Mouse (Mus musculus): ENCODE data around the gene Il9.

The Il9 gene

DNA sequence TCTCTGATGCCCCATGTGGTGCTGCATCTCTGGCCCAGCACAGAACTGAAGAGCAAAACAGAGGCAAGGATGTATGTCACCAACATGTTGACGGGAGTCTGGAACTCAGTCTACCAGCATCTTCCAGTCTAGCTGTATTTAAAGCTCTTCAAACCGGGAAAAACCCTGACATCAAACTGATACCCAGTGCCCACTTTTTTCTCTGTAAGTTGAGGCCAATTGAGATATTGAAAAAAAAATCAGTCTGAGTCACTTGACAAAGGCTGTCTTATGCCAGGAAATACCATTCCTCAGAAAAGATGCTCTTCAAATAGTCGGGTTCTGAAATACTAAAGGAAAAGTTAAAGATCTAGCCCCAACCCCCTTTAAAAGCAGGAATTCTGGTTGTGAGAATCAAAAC, at the start of gene Il9:
TSS of gene Il9 (minus strand) at position 101 of the 400 bp plus-strand sequence.
- DNase-seq (ENCODE audit: low spot score in 2 of 2): no peak

DNA sequence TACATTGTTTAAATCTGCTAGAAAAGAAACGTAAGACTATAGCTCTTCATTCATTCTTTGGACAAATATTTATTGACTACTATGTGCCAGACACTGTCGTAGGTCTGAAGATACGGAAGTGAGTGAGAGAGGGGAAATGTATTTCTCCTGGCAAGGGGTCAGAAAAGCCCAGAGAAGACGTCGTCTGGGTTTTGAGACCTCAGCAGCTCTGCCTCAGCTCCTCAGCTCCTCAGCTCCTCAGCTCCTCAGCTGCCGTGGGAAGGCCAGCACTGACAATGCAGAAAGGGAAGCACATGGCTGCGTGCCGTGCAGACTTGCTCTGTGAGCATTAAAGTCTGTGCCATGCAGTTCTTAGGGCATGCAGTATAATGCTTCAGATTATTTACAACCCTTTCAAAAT, 47.6 kb upstream of the Il9 start:
- no peak for DNase-seq (ENCODE audit: low spot score in 2 of 2)

DNA sequence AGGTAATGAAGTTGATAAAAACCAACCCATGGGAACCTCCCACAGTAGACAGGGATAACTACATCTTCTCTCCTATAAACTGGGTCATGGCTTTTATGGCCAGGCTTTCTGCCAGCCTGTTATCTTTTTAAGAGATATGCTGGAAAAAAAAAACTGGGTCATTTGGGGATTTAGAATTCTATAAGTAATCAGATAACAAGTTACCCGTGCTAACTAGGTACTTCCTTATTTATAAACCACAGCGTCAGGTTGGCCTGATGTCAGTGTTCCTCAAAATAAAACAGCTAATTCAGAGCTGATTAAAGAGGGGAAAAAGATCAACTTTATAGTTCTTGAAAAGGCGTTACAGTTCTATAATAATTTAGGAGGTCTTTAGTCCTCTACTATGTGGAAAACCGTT, 47.0 kb upstream of the Il9 start:
- DNase-seq (ENCODE audit: low spot score in 2 of 2): no peak

DNA sequence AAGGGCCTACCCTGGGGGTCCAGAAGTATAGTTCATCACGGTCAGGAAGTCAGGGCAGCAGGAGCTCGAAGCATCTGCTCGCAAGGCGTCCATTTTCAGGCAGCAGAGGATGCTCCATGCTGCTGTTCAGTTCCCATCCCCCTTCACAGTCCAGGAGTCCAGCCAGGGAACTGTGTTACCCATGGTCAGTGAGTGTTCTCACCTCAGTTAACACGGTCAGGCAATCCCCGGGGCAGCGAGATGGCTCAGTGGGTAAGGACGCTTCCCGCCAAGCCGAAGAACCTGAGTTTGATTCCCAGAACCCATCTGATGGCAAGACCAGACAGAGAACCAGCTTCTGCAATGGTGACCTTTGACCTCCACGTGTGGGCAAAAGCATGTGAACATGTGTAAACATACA, 46.2 kb upstream of the Il9 start:
- no peak for DNase-seq (ENCODE audit: low spot score in 2 of 2)

DNA sequence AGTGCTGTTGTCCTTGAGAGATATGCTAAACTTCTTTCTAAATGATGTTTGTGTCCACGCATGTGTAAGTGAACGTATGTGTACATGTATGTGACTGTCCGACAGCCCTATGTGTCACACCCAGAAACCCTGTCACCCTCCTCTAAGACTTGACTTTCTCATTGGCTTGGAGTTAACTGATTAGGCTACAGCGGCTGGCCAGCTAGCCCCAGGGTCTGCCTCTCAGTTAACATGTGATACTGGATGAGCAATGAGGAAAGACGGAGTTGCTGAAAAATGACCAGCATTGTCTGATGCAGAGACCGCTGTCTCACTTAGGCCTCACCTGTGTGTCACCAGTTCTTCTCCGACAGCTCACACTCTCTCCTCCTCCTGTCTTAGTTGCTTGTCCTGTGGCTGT, 45.8 kb upstream of the Il9 start:
- DNase-seq (ENCODE audit: low spot score in 2 of 2): no peak

DNA sequence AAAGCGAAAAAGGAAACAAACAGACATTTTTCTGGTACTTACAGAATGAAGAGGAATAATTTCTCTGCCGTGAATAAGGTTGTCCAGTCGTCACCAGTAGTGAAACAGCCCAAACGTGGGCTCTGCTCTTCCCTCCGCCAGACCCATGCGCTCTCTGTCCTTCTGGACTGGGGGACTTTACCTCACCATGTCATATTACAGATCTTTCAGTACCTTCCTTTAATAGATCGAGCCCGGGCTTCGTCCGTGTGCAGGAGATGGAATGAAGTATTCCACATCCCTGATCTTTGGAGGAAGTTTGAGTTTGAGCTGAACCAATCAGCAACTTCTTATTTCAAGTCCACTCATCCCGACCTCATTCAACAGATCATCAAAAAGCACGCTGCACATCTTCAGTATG, 44.8 kb upstream of the Il9 start:
- no peak for DNase-seq (ENCODE audit: low spot score in 2 of 2)

DNA sequence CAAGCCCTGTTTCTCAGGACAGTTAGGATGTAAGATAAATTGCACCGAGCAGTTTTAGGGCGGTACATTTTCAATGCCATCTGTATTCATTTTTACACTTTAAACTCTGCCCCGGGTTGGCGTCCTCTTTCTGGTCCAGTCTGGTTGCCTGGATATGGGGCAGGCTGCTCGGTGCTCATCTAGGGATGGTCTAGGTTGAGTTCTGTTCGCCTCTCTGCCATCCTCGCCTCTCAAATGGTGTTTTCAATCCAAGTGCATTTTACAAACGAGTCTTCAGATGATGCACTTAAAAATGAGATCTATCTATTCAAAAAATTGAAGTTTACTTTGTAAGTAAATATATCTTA, 40.7 kb upstream of the Il9 start:
- DNase-seq (ENCODE audit: low spot score in 2 of 2): no peak

DNA sequence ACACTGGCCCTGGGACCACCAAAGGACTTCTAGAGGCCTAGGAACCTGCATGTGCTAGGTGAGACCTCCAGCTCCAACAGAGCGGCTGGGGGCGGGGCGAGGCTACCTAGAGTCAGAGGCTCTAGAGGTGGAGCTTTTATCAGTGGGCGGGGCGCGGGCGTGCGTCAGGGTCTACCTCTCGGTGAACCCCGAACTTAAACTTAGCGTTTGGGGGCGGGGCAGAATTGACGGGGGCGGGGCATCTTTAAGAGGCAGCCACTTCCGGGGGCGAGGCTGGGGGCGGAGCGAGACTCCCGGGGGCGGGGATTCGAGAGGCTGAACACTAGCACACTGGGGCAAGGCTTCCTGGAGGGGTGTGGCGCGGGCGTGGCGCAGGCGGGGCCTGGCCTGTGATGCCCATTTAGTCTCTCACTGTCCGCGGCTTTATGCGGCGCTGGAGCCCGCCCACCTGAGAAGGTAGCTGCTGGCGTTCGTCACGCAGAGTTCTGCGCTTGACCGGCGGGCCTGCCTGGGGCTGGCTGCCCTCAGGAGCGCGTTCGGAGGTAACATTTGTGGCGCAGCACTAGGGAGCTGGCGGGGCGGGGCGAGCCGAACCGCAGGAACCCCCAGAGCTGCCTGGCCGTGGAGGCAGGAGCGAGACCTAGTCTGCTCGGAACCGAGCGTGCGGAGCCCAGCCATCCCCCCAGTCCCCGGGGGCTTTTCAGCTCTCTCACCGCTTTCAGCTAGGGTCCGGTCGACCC, 40.2 kb upstream of the Il9 start, which contains the start of gene Fbxl21:
TSS of gene Fbxl21 (plus strand) at position 392 of the 740 bp plus-strand sequence.
- DNase-seq (ENCODE audit: low spot score in 2 of 2): peak; percentile 88 to 92

DNA sequence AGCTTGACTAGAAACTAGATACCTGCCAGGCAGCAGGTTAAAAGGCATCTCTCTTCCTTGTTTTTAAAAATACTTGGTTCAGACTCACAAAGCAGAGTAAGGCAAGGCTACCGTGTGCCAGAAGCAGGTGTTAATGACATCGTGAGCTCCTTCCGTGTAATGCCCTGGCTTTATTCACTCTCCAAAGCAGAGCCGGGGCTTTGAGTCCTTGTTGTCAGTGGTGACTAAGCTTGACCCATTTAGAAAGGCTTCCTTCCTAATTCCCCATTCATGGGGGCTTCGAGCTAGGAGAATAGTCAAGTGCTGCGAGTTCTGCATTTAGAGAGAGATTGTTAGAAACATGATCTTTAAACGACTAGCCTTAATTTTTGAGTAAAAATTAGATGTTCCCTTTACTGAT, 34.8 kb upstream of the Il9 start:
- DNase-seq (ENCODE audit: low spot score in 2 of 2): no peak

DNA sequence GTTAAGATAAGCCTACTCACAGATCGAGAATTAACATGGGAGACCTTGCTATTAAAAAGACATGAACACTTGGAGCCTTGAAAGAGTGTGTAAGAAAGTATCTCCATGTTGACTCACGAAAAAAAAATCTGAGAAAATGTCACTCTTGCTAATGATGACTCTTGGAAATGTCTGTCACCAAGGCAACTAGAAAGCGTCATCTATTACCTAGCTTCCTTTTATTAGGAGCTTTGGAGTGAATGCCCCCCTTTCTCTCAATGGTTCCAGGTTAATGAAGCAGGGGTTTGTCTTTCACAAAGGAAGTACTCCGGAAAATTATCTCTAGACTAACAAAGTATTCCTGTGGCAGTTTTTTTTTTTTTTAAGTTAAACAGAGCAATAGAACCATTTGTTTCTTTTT, 34.3 kb upstream of the Il9 start:
- DNase-seq (ENCODE audit: low spot score in 2 of 2): no peak

DNA sequence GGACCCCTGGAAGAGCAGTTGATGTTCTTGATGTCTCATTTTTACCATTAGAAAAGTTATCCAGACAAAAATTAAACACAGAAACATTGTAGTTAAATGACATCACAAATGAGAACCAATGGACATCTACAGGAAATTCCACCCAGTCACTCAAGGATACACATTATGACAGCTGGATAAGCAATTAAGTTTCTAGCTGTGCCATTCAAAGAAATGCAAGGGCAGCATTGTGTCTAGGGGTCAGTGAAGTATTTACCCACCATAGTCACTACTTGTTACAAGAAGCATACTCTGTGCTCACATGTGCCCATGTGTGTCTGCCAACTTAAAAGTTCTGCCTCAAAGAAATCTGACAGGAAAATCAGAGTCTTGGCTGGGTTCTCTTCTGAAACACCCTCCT, 31.5 kb upstream of the Il9 start:
- DNase-seq (ENCODE audit: low spot score in 2 of 2): no peak

DNA sequence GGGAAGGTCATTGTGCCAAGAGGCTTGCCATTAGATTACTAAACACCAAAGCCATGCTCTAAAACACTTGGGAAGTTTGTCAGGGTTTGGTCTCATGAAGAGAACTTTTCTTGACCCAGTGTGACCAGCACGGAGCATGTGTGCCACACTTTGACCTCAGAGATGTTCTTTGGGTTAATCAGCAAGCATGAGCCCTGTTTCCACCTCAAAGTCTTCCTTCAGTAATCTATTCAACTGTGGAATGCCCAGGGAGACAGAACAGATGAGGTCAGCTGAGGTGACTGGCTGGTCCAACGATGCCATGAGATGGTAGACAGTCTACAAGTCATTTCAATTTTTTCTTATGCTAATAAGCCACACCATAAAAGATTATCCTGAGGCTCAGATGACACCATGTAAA, 27.8 kb upstream of the Il9 start:
- DNase-seq (ENCODE audit: low spot score in 2 of 2): no peak

DNA sequence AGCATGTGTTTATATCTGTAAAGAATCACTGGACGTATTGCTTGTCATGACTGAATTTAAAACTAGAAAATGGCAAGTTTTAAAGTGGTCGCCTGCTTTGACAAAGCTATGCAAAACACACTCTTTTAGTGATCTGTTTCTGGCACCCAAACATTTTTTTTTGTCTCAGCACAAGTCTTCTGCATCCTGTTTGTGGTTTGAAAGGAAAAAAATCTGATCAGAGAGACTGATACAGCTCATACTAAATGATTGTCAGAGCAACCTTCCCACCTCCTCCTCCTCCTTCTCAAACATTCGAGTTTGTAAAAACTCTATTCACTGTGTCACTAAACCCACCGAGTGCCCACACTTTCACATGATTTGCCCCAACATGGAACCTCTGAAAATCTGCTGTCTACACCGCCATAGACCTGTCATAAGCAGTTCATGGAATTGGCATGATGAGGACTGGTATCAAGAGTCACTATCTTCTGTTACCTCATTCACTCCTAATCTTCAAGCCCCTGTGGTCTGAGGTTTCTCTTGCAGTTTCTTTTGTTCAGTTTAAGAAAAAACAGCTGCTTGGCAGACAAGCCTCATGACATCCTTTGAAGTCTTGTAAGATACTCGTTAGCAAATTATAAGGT, 24.9 kb upstream of the Il9 start:
- DNase-seq (ENCODE audit: low spot score in 2 of 2): no peak

DNA sequence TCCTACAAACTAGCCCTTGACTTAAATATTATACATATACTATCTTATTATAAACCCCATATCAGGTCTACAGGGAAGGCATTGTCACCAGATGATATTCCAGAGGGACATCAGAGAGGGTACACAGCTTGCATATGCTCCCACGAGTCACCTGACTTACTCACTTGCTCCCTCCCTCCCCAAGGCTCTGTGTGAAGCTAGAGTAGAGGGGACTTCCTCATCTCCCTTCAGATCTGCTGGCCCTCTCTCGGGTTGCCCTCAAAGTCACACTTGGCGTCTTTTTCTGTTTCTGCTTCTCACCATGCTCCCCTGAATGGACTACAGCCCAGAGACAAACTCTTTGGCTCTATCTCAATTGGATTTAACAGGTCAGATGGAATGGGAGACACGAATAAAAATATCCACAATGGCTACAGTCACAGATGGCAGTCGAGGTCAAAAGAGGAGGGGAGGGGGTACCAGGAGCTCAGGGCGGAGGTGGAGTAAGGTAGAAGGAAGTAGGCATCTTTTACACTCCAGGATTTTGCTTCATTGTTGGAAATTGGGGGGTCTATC, 19.9 kb upstream of the Il9 start:
- DNase-seq (ENCODE audit: low spot score in 2 of 2): no peak

DNA sequence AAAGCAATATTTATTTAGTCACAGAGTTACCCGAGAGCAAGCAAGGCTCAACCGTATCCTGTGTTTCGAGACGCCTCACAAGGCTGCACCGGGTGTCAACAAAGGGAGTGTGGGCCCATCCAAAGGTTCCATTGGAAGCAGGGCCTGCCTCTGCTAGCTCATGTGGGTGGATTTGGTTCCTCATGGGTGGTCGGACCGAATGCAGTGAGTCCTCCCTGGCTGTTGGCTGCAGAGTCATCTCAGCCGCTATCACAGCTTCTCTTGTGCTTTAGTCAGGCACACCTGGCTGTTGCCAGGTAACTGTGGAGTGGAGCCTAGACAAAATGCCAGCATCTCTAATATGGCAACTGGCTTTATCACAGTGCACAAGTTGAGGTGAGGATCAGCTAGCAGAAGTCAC, 18.6 kb upstream of the Il9 start:
- no peak for DNase-seq (ENCODE audit: low spot score in 2 of 2)

DNA sequence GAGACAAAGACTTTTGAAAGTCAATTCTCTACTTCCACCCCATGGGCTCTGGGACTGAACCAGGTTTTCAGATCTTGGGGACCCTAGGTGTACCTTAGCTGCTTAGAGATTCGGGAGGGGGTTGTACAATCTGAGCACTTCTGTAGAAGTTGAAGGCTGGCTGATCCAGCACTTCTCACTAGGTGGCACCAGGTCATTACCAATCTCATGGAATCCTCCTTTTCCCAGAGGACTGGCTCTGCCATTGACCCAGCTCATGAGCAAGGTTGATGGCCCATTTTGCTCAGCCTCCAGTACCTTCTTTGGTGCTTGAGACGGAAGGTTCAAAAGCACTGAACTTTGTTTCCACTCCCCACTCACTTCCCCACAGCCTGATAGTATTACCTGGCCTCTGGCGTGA, 18.1 kb upstream of the Il9 start:
- DNase-seq (ENCODE audit: low spot score in 2 of 2): peak in 1 of 2 experiments; percentile 4

DNA sequence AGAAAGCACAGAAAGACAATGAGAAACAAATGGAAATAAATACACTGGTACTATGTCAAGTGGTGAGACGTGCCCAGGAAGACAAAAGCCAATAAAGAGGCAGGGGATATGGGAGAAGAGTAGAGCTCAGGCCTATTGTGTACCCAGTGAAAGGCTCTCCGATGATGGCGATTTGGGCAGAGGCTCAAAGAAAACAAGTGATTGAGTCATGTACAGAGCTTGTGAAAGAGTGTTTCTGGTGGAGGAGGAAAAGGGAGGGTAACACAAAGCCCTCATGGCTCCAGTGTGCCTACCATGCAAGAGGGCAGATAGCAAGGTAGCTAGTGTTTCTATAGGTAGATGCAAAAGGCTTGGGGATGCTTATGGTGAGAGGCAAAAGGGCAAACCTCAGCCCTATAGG, 12.4 kb upstream of the Il9 start:
- no peak for DNase-seq (ENCODE audit: low spot score in 2 of 2)

DNA sequence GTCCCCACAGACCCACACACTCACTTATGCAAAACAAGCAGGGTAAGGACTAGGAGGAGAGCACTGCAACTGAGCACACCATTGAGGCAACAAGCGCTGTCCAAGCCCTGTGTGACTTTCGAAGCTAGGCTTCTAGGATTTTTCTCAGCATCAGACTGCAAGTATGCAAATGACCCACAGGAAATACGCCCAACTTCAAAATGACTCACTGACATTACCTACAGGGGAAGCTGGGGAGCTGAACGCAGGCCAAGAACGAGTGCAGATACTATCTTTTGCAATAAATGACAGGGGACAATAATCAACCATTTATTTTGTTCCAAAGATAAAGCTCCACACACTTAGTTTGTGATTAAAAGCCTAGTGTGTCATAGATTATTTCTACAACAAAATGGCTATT, 6.0 kb upstream of the Il9 start:
- DNase-seq (ENCODE audit: low spot score in 2 of 2): no peak

DNA sequence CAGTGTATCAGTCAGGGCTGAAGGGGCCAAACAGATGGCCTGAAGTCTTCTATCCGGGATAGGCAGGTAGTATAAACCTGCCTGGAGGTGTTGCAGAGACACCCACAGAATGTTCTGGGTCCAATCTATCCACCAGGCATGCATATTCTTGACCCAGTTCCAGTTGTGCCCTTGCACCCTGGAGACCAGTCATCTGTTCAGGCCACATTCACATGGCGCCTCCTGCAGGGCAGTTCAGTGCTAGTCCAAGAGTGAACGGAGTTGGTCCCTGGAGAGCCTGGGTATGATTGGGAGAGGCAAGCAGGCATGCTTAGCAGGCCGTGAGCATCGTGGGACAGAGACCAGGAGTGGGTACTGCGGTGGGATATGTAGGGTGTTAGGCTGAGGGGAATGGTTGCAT, 4.0 kb downstream of the Il9 start:
- no peak for DNase-seq (ENCODE audit: low spot score in 2 of 2)

DNA sequence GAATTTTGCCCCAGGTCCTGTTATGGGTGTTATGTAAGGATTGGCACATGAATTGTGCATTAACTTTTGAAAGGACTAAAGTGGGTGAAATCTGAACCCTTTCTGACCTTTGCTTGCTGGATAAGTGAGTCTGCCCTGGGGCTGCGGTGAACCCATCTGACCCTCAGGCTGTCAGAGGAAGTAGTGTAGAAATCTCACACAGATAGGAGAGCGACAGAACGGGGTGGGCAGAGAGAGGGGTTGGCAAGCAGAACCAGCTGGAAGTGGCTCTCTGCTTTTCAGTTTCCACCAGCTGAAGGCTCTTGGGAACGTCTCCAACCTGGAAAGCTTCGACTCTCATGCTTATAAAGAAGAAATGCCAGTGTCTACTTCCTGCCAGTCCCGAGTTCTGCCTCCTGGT, 4.8 kb downstream of the Il9 start:
- DNase-seq (ENCODE audit: low spot score in 2 of 2): peak; percentile 40 to 58

DNA sequence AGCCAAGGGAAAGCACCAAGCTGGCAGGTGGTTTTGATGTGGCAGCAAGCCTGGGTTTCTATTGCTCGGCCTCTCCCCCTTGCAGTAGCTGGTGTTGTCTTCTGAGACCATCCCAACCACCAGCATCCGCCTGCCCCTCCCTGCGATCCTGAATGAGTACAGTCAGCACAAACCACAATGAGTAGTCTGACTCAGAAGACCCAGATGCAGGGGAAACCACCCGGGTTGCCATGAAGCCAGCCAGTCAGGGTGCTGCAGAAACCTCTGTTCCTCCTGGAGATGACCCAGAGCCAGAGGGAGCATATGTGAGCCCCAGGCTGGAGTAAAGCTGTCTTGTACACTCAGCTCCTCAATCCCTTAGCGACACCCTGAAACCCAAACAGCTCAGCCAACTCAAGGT, 5.3 kb downstream of the Il9 start:
- DNase-seq (ENCODE audit: low spot score in 2 of 2): no peak

DNA sequence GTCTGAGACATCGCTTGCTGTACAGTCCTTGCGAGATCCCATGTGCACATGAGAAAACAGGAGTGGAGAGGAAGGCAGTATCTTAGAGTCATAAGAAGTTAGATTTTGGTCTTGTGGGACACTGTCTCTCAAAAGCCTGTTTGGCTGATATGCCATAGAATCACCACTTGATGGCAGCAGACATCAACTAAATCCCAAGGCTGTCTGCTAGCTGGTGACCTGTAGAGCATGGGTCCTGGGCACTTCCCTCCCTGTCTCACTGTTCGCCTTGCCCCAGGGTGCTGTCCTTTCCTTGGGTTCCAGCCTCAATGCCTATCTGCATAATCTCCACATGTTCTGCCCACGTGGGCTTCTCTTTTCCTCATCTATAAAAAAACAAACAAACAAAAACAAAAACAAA, 6.7 kb downstream of the Il9 start:
- peak; percentile 19 to 51 for DNase-seq (ENCODE audit: low spot score in 2 of 2)

DNA sequence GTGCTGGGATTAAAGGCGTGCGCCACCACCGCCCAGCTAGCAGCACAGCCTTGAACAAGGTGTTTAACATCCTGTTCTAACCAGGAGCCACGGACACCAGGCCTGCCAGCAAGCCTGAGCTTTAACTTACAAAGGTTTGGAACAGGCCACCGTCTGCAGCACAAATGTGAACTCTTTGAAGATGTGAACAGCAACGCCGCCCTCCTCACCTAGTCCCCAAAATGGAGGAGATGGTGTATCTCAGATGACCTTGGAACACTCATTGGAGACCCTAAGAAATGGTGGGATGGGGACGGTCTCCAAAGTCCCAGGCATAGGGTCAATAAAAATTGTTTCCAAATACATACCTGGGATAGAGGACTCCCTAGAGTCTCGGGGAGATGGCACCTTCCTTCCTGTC, 9.4 kb downstream of the Il9 start:
- DNase-seq (ENCODE audit: low spot score in 2 of 2): no peak

DNA sequence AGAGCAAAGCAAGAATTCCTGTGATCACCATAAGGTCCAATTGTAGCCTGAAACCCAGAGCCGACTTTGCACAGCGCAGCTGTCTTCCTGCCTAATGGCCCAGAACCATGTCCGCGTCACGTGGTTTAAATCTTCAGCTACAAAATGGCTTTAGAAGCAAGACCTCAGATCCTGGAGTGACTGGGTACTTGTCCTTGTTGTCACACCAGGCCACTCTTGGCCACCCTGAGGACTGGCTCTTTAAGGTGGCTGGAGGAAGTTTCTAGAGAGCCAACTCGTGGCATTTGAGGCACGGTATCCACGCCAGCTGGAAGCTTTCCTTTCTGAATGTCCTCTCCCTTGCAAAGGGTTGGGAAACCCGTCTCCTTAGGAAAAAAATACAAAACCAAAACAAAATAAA, 10.1 kb downstream of the Il9 start:
- no peak for DNase-seq (ENCODE audit: low spot score in 2 of 2)

Measured in frontal cortex, postnatal 36 days (tissue).